Mouse (Mus musculus) cerebellum, adult (tissue): ENCODE measurements around the gene Srcin1.
A peak's percentile ranks its signal among the peaks of the same experiment; 100 is the strongest.

Experiments
- ATAC-seq: cut with Nextera tagmentation; 2 replicates; pipeline ENCODE4 v1.9.2; 2017; ENCODE audit warnings: mild to moderate bottlenecking, moderate library complexity, mixed read lengths; ENCODE audit not compliant: insufficient number of reproducible peaks, low FRiP score, low TSS enrichment

The Srcin1 gene

GRCm38 (mm10) chr11:97557885-97558284 lies 18.1 kb downstream of the Srcin1 start:
- no peak for ATAC-seq

- no peak for ATAC-seq
Measured at GRCm38 (mm10) chr11:97556569-97557408, 19.2 kb downstream of the Srcin1 start.

GRCm38 (mm10) chr11:97555144-97555543 lies 20.8 kb downstream of the Srcin1 start:
- ATAC-seq = no peak

GRCm38 (mm10) chr11:97552151-97552550 lies 23.8 kb downstream of the Srcin1 start:
- ATAC-seq = no peak

- ATAC-seq = no peak
Measured at GRCm38 (mm10) chr11:97548757-97549156, 27.2 kb downstream of the Srcin1 start.

GRCm38 (mm10) chr11:97547957-97548706 lies 27.9 kb downstream of the Srcin1 start:
- no peak for ATAC-seq

- ATAC-seq = no peak
Measured at GRCm38 (mm10) chr11:97546804-97547411, 29.1 kb downstream of the Srcin1 start.

GRCm38 (mm10) chr11:97545808-97546560 lies 30.0 kb downstream of the Srcin1 start:
- no peak for ATAC-seq

- ATAC-seq = no peak
Measured at GRCm38 (mm10) chr11:97543883-97544282, 32.1 kb downstream of the Srcin1 start.

- ATAC-seq = peak; percentile 65
Measured at GRCm38 (mm10) chr11:97543181-97543733, 32.7 kb downstream of the Srcin1 start.

- ATAC-seq = no peak
Measured at GRCm38 (mm10) chr11:97542171-97543150, 33.5 kb downstream of the Srcin1 start.

- no peak for ATAC-seq
Measured at GRCm38 (mm10) chr11:97540604-97541003, 35.4 kb downstream of the Srcin1 start.

GRCm38 (mm10) chr11:97540136-97540535 lies 35.9 kb downstream of the Srcin1 start:
- no peak for ATAC-seq

- no peak for ATAC-seq
Measured at GRCm38 (mm10) chr11:97539622-97540021, 36.4 kb downstream of the Srcin1 start.

- ATAC-seq = no peak
Measured at GRCm38 (mm10) chr11:97537580-97538089, 38.4 kb downstream of the Srcin1 start.

- peak; percentile 74 for ATAC-seq
Measured at GRCm38 (mm10) chr11:97536835-97537579, 39.0 kb downstream of the Srcin1 start.

- ATAC-seq = no peak
Measured at GRCm38 (mm10) chr11:97536083-97536747, 39.8 kb downstream of the Srcin1 start.
